18 mouse cellular contexts compared by ENCODE assay signal in genomic region chr5:144036952-144037351, GRCm38 (mm10). TPM values are rescaled to one million over a fixed set of nuclear protein-coding genes. Genes with fewer than 3 reads are reported as not detected.
DNase-seq lines count a peak whose midpoint lies in the region; ATAC-seq lines count a peak whose summit lies in the region.
"Had no signal": no experiment of that assay in that cellular context is flagged by ENCODE, and none has a peak within 500 bp of the region (broad histone marks: within the 10 kb centered on the region; RNA-seq: fewer than 3 reads in every experiment).

No protein-coding gene starts in this region.

- H3K27ac ChIP-seq in hindbrain, embryonic 16.5 days (ENCODE audit: low read depth, low read length) = no peak overlapping the region
- H3K27ac ChIP-seq in hindbrain, embryonic 11.5 days (ENCODE audit: low read depth, low read length) = no peak overlapping the region
- H3K27ac ChIP-seq in limb, embryonic 12.5 days = no peak overlapping the region
- no peak overlapping the region for H3K27ac ChIP-seq in limb, embryonic 10.5 days
- H3K27ac ChIP-seq in midbrain, embryonic 16.5 days (ENCODE audit: low read length) = no peak overlapping the region
- H3K27ac ChIP-seq: heart, embryonic 10.5 days; liver, embryonic 12.5 days; lung, embryonic 15.5 days had no signal

- H3K9ac ChIP-seq in hindbrain, embryonic 16.5 days (ENCODE audit: low read depth, low read length) = no peak overlapping the region
- H3K9ac ChIP-seq in hindbrain, embryonic 11.5 days (ENCODE audit: low read depth, low read length) = no peak overlapping the region
- H3K9ac ChIP-seq in limb, embryonic 12.5 days (replicated peaks) = no peak overlapping the region; the same call in 1 of the 2 replicates
- H3K9ac ChIP-seq in midbrain, embryonic 16.5 days (ENCODE audit: low read depth, low read length) = no peak overlapping the region
- H3K9ac ChIP-seq: liver, embryonic 12.5 days; lung, embryonic 15.5 days had no signal

- 0 out of 2 replicates have a peak overlapping the region, but pooled peaks have one; percentile 20 for H3K4me2 ChIP-seq in hindbrain, embryonic 16.5 days (ENCODE audit: low read length)
- H3K4me2 ChIP-seq in hindbrain, embryonic 11.5 days (replicated peaks; ENCODE audit: low read depth, low read length) = no peak overlapping the region
- peak overlapping the region; percentile 19; the same call in 1 of the 2 replicates for H3K4me2 ChIP-seq in limb, embryonic 12.5 days
- H3K4me2 ChIP-seq in midbrain, embryonic 16.5 days (ENCODE audit: low read length) = peak overlapping the region; percentile 18
- H3K4me2 ChIP-seq: liver, embryonic 12.5 days; lung, embryonic 15.5 days had no signal

- no peak for DNase-seq in hindbrain, embryonic 11.5 days (ENCODE audit: low spot score)
- DNase-seq in limb, embryonic 10.5 days (ENCODE audit: low spot score) = no peak
- peak; percentile 58 for DNase-seq in brain, adult 2 months (ENCODE audit: low read depth, low spot score)
- no peak for DNase-seq in adrenal gland, postnatal 4 days (ENCODE audit: low spot score in 2 of 2)
- DNase-seq: adrenal gland, postnatal 10 days; cerebellum, adult 9-10 months; embryo, embryonic 11 days; gastrocnemius, postnatal 36 days; kidney, adult 11 months; thymus, adult 18-20 months had no signal

- ATAC-seq in hindbrain, embryonic 16.5 days = no peak
- ATAC-seq in hindbrain, embryonic 11.5 days (ENCODE audit: low FRiP score) = no peak
- ATAC-seq in limb, embryonic 12.5 days (ENCODE audit: insufficient number of reproducible peaks, insufficient read depth, low FRiP score, low TSS enrichment, low read depth) = no peak
- ATAC-seq in midbrain, embryonic 16.5 days = no peak
- ATAC-seq: liver, embryonic 12.5 days had no signal

- H3K27me3 ChIP-seq in hindbrain, embryonic 16.5 days (replicated peaks; ENCODE audit: control insufficient read depth, insufficient read depth, low read length) = no peaks in the 10 kb centered on the region
- no peaks in the 10 kb centered on the region for H3K27me3 ChIP-seq in hindbrain, embryonic 11.5 days (ENCODE audit: control insufficient read depth, insufficient read depth, low read length)
- H3K27me3 ChIP-seq in limb, embryonic 12.5 days = no peaks in the 10 kb centered on the region
- H3K27me3 ChIP-seq in limb, embryonic 10.5 days (ENCODE audit: low read depth, poor library complexity, severe bottlenecking) = no peaks in the 10 kb centered on the region
- H3K27me3 ChIP-seq in midbrain, embryonic 16.5 days (ENCODE audit: control insufficient read depth, insufficient read depth, low read depth, low read length) = no peaks in the 10 kb centered on the region
- H3K27me3 ChIP-seq: lung, embryonic 15.5 days had no signal

- peak overlapping the region; percentile 15 for H3K4me3 ChIP-seq in hindbrain, embryonic 16.5 days (ENCODE audit: low read length)
- no peak overlapping the region for H3K4me3 ChIP-seq in hindbrain, embryonic 11.5 days (ENCODE audit: low read depth, low read length)
- no peak overlapping the region for H3K4me3 ChIP-seq in limb, embryonic 12.5 days (replicated peaks)
- no peak overlapping the region for H3K4me3 ChIP-seq in limb, embryonic 10.5 days
- peak overlapping the region; percentile 12; the same call in 1 of the 2 replicates for H3K4me3 ChIP-seq in midbrain, embryonic 16.5 days (ENCODE audit: low read depth, low read length)
- H3K4me3 ChIP-seq: heart, embryonic 10.5 days; liver, embryonic 12.5 days; lung, embryonic 15.5 days; myocyte had no signal

- no peaks in the 10 kb centered on the region for H3K9me3 ChIP-seq in hindbrain, embryonic 16.5 days (ENCODE audit: control insufficient read depth, low read length)
- no peaks in the 10 kb centered on the region for H3K9me3 ChIP-seq in hindbrain, embryonic 11.5 days (ENCODE audit: control insufficient read depth, low read length)
- 0 out of 2 replicates have a peak, but pooled peaks cover 6% of the 10 kb centered on the region for H3K9me3 ChIP-seq in limb, embryonic 12.5 days
- no peaks in the 10 kb centered on the region for H3K9me3 ChIP-seq in limb, embryonic 10.5 days (replicated peaks)
- no peaks in the 10 kb centered on the region for H3K9me3 ChIP-seq in midbrain, embryonic 16.5 days (replicated peaks; ENCODE audit: control insufficient read depth, low read length, poor library complexity, severe bottlenecking)
- H3K9me3 ChIP-seq: heart, embryonic 10.5 days; liver, embryonic 12.5 days; lung, embryonic 15.5 days had no signal

- no peaks in the 10 kb centered on the region for H3K4me1 ChIP-seq in hindbrain, embryonic 16.5 days (ENCODE audit: control insufficient read depth, insufficient read depth, low read depth, low read length)
- no peaks in the 10 kb centered on the region for H3K4me1 ChIP-seq in hindbrain, embryonic 11.5 days (replicated peaks; ENCODE audit: control insufficient read depth, insufficient read depth, low read length)
- no peaks in the 10 kb centered on the region for H3K4me1 ChIP-seq in limb, embryonic 12.5 days (replicated peaks)
- H3K4me1 ChIP-seq in limb, embryonic 10.5 days = no peaks in the 10 kb centered on the region
- H3K4me1 ChIP-seq in midbrain, embryonic 16.5 days (ENCODE audit: control insufficient read depth, insufficient read depth, low read length) = no peaks in the 10 kb centered on the region
- H3K4me1 ChIP-seq: heart, embryonic 10.5 days had no signal

- H3K36me3 ChIP-seq in hindbrain, embryonic 16.5 days (ENCODE audit: control insufficient read depth, insufficient read depth, low read length) = no peaks in the 10 kb centered on the region
- no peaks in the 10 kb centered on the region for H3K36me3 ChIP-seq in hindbrain, embryonic 11.5 days (ENCODE audit: control insufficient read depth, insufficient read depth, low read length)
- H3K36me3 ChIP-seq in limb, embryonic 12.5 days = no peaks in the 10 kb centered on the region
- H3K36me3 ChIP-seq in limb, embryonic 10.5 days = no peaks in the 10 kb centered on the region
- no peaks in the 10 kb centered on the region for H3K36me3 ChIP-seq in midbrain, embryonic 16.5 days (ENCODE audit: control insufficient read depth, insufficient read depth, low read length)
- H3K36me3 ChIP-seq: heart, embryonic 10.5 days; liver, embryonic 12.5 days; lung, embryonic 15.5 days had no signal

- WGBS in hindbrain, embryonic 16.5 days = 65% methylated on average over 17 of the region's 17 CpGs
- 70% methylated on average over 17 of the region's 17 CpGs for WGBS in hindbrain, embryonic 11.5 days
- 62% methylated on average over 17 of the region's 17 CpGs for WGBS in limb, embryonic 12.5 days
- 55% methylated on average over 17 of the region's 17 CpGs for WGBS in limb, embryonic 10.5 days
- 58% methylated on average over 17 of the region's 17 CpGs for WGBS in midbrain, embryonic 16.5 days

RNA-seq across cellular contexts. Expression of gene Ocm, which starts 10.5 kb away (rescaled TPM):
- 0.59 TPM in 1 of 2 replicates, not detected in the other for polyA plus RNA-seq in hindbrain, embryonic 16.5 days (2015; fragmentation: Nextera tagmentation; extraction: Ambion mirVana)
- polyA plus RNA-seq in hindbrain, embryonic 11.5 days (2014; fragmentation: Nextera tagmentation; extraction: Ambion mirVana) = 0.46 TPM in 1 of 2 replicates, not detected in the other
- polyA plus RNA-seq in limb, embryonic 12.5 days (2016; fragmentation: Nextera tagmentation; extraction: Ambion mirVana) = not detected in 2 replicates
- polyA plus RNA-seq in limb, embryonic 10.5 days (2016; fragmentation: Nextera tagmentation; extraction: Ambion mirVana) = not detected in 2 replicates
- not detected in 2 replicates for polyA plus RNA-seq in midbrain, embryonic 16.5 days (2015; fragmentation: Nextera tagmentation; extraction: Ambion mirVana)
- total RNA-seq in adrenal gland, postnatal 4 days (2021) = not detected
- total RNA-seq: adrenal gland, postnatal 10 days; gastrocnemius, postnatal 36 days; hematopoietic stem cell, adult 5-6 weeks had no signal
- polyA plus RNA-seq: liver, embryonic 12.5 days; lung, embryonic 15.5 days; myocyte had no signal

RNA-seq across cellular contexts. Expression of gene Ccz1, which starts 22.3 kb away (rescaled TPM):
- polyA plus RNA-seq in hindbrain, embryonic 16.5 days (2015; fragmentation: Nextera tagmentation; extraction: Ambion mirVana) = 73.6 and 78.4 TPM in 2 replicates
- polyA plus RNA-seq in hindbrain, embryonic 11.5 days (2014; fragmentation: Nextera tagmentation; extraction: Ambion mirVana) = 118 and 121 TPM in 2 replicates
- polyA plus RNA-seq in limb, embryonic 12.5 days (2016; fragmentation: Nextera tagmentation; extraction: Ambion mirVana) = 97.7 and 104 TPM in 2 replicates
- polyA plus RNA-seq in limb, embryonic 10.5 days (2016; fragmentation: Nextera tagmentation; extraction: Ambion mirVana) = 98.8 and 99.4 TPM in 2 replicates
- 82.5 and 82.7 TPM in 2 replicates for polyA plus RNA-seq in midbrain, embryonic 16.5 days (2015; fragmentation: Nextera tagmentation; extraction: Ambion mirVana)
- 10 to 100 TPM; 74.8 to 76.8 TPM for total RNA-seq in adrenal gland, postnatal 4 days (2021)

Comparison
In these comparisons a context has a peak if more than half of its experiments do, and no peak if none do; other contexts are left out.
1. H3K4me3 ChIP-seq: peak in hindbrain, embryonic 16.5 days (single experiment) and midbrain, embryonic 16.5 days (single experiment); none in hindbrain, embryonic 11.5 days (single experiment), limb, embryonic 12.5 days (single experiment) and limb, embryonic 10.5 days (single experiment).